Mouse (Mus musculus) induced T-regulatory cell, adult 2 months (primary cell): ENCODE measurements around the gene Glt28d2.
A peak's percentile ranks its signal among the peaks of the same experiment; 100 is the strongest.
"Not testable (repeated sequence)": the region's sequence is repeated elsewhere in the genome, so short reads cannot be mapped to it uniquely, and the experiment has no call there.

Experiments
- DNase-seq: peaks from one replicate; pipeline ENCODE4 v3.0.0-alpha.2; 2012; ENCODE audit warnings: low read depth

Glt28d2 gene

DNA sequence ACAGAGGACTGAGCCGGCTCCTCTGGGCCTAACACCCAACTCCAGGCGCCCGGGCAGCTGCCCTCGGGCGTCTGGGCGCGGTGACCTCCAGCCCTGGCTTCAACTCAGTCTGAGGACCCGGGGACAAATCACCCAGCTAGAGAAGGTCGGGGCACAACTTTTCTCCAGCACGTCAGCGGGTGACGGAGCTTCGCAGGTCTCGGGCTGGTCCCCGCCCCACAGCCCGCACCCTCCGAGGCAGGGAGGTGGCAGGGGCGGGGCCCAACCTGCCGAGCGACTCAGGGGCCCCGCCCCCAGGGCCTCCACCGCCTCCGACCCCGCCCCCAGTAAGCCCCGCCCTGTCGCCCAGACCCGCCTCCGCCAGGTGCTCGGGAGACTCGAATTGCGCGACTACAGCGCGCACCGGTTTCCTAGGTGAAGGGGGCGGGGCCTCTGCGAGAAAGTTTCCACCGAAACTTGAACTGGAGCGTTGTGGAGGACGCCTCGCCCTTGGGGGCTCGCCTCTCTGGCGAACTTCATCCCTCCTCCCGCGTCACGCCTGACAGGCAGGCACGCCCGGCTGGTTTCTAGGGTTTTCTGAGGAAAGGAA lies at the start of gene Glt28d2, which contains the start of gene Gm37240:
TSS of gene Glt28d2 (minus strand) at position 278 of the 589 bp plus-strand sequence.
TSS of gene Gm37240 (minus strand) at position 280 of the 589 bp plus-strand sequence.
- peak; percentile 94 for DNase-seq

DNA sequence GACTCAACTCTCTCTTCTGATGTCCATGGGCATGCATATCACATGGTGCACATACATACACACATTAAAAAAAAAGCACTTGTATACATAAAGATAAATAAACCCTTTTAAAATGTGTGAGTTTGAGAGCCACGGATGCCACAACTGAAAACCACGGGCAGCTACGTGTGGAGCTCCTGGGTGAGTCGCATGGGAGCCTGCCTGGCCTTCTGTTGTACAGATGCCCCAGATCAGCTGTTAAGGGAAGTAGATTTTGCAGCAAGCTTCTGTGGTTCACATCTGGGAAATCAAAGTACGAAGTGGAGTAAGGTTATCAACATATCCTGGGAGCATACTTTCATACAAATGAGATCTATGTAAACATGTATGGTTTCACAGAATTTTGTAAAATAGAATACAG lies 46.3 kb upstream of the Glt28d2 start:
- DNase-seq, result no peak

DNA sequence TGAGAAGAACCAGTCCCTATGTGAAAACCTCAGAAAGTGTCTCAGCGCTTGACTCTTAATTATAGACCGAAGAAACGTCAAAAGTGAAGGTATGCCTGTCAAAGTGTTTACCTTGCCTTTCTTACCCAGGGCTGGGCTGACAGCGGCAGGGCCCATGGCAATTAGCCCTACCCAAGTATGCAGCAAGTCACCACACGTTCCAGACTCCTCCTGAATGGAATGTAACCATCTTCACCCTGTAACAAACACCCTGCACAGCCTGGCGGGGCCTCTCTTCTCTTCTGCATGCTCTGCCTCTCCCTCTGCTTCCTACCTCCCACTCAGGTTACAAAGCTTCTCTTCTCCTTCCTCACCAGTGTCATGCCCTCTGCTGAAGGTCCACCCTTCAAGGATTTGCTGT lies 44.5 kb upstream of the Glt28d2 start:
- no peak for DNase-seq

DNA sequence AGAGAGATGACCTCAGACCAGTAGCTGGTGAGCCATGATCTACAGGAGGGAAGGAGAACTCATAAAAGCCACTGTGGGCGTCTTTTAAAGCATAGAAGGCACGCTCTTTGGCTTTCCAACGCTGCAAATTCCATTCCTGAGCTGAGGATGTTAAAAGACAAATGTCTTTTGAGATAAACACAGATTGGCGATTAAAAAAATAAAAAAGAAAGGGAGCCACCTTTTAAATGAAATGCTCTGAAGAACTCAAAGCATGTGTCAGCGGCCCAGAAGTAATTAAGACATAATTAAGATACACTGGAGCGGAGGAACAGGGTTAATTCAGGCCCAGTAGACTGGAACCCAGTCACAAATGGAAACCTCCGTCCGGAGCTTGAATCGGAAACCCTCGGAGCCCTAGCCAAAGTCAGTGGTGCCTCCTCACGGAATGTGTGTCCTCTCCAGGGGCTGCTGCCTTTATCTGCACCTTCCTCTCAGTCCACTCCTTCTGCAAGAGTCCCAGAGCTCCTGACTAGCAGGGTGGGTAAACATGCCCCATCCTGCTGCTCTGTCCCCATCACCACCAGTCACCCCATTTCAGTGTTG lies 43.4 kb upstream of the Glt28d2 start:
- no peak for DNase-seq

DNA sequence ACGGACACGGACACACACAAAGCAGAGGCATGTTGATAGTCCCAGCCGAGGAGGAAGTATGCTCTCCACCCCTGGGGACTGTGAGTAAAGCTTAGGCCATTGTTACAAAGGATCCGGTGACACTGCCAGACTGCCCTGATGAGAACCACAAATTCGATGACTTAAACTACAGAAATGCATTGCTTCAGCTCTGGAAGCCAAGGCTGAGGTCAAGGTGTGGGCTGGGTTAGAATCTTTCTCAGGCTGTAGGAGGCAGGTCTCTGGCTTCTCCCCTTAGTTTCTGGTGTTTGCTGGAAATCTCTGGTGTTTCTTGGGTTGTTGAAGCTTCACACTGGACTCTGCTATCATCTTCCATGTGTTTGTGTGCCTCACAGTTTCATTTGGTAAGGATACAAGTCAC lies 42.4 kb upstream of the Glt28d2 start:
- DNase-seq, result no peak

DNA sequence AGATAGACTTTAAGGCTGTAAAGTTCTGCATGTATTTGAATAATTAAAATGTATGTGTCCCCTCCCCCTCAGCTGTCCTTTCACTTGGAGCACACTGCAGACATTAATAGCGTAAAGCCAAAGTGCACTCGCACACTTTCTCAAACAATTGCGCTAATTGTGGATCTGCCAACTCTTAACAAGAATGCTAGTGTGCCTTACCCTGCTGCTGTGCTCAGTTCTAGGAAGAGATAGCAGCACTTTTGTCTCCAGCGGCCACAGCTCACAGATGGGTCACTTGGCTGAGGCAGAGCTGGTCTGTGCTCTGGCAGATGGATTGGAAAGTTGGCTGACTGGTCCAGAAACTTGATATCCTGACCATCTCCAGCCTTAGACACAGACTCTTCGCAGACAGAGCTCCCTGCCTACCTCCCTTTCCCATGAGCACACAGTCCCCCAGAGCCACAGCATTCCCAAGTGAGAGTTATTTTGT lies 40.9 kb upstream of the Glt28d2 start:
- DNase-seq, result no peak

DNA sequence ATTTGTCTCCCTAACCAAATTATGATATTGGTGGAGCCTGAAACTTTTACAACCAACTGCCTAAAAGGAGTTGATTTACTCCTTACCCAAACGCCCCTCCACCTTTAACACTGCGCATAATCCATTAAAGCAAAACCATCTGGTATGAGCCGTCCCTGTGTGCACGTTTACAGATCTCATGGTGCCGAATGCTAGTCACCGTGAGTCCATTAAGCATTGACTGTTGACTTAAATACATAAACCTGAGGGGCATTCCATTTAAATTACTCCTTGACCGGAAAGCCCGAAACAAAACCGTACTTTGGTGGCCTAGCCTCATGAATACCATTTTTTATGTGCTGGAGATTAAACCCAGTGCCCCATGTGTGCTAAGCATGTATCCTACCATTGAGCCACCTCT lies 40.0 kb upstream of the Glt28d2 start:
- DNase-seq, result no peak

DNA sequence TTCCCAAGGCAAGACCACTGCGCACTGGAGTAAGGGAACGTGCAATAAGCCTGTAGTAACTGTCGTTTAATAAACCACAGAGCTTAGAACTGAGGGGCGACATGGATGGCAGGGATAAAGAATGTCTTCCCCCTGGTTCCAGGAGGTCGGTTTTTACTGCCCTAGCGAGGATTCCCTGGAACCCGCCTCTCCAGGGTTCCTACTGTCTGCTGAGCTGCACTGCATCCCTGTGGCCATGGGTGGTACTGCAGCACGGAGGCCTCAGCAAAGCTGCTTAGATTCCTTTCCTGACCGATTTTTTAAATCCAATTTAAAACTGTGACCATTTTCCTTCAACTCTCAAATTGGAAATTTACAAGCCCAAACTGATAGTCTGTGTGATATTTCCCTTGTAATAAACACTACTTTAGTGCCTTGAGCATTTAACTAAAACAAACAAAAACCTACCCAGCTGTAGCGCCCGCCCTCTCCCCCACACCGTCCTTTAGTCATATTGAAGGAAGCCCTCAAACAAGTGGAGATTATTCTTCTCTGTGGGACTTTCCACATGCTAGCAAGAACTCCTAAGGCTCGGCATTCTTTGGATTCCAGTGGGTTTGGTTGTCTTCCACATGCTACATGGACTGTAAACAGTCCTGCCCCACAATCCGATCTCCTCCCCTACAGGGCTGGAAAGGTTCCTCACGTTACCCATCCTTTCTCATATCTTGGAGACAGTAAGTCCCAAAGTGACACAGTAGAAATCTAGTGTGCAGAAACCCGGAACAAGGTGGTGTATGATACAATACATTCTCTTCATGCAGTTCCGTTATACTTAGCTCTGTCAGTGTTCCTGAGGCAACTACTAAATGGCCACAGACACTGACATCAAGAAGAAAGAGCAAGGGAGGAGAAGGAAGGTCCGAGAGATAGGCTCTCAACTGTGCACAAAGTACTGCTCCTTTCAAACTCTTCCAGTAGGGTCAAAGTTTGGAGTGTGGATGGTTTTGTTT lies 36.9 kb upstream of the Glt28d2 start:
- DNase-seq, result peak; percentile 62

DNA sequence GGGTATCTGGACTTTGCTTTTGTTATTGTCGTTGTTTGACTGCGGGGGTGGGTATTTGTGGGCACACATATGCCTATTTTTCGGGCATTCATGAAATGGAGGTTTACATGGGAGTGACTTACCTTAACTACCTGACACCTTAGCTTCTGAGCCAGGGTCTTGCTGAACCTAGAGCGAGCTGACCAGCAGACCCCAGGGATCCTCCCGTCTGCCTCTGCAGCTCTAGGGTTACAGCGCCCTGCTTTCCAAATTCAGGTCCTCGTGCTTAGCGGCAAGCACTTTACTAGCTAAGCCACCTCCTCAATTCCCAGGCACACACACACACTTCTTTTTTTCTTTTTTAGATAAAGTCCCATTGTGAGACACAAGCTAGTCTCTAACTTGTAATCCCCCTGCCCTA lies 36.0 kb upstream of the Glt28d2 start:
- DNase-seq, result no peak

DNA sequence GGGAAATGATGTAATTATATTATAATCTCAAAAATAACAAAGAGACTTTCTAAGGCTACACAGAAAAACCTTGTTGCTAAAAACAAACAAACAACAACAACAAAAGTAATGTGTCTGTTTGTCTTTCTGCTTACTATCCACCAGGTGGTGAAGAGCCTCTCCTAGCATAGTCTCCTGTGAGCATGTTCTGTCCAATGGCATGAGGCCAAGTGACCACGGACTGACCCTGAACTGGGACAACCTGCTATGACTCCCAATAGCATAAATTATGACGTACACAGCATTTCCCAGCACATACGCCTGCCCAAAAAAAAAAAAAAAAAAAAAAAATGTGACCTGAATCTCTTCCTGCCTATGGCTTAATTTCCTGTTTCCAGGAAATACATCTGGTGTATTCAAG lies 35.0 kb upstream of the Glt28d2 start:
- DNase-seq, result no peak

DNA sequence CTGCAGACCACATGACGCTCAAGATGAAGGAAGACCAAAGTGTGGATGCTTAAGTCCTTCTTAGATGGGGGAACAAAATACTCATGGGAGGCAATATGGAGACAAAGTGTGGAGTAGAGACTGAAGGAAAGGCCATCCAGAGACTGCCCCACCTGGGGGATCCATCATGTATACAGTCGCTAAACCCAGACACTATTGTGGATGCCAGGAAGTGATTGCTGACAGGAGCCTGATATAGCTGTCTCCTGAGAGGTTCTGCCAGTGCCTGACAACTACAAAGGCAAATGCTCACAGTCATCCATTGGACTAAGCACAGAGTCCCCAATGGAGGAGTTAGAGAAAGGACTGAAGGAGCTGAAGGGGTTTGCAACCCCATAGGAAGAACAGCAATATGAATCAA lies 33.4 kb upstream of the Glt28d2 start:
- DNase-seq, result not testable (repeated sequence)

DNA sequence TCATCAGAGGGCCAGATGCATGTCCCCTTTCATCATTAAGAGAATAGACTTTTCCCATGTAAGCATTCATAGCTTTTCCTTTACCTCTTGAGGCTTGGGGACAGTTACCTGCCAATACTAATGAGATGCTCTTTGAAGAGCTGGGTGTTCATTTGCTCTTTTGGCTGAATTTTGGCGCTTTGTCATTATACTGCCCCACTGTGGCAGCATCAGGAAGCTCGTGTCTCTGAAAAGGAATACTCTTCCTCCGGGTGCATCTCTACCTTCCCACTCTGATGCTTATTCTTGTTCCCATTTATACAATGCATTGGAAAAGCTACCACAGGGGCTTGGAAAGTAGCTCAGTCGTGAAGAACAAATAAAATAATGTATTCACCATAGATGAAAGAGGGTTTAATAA lies 30.3 kb upstream of the Glt28d2 start:
- peak; percentile 35 for DNase-seq

DNA sequence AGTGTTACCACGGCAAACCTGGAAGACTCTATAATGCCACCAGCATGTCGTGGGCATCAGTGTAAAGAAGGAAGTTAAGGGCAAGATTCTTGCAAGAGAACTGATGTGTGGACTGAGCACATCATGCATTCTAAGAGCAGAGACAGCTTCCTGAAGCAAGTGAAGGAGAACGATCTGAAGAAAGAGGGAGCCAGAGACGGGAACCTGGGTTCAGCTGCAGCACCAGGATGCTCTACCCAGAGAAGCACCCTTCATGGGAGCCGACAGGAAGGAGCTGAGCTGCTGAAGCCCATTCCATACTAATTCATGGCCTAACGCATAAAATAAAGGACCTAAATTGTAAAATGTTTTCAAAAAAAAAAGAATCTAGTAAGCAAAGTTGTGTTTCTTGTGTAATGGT lies 27.5 kb upstream of the Glt28d2 start:
- DNase-seq, result no peak

DNA sequence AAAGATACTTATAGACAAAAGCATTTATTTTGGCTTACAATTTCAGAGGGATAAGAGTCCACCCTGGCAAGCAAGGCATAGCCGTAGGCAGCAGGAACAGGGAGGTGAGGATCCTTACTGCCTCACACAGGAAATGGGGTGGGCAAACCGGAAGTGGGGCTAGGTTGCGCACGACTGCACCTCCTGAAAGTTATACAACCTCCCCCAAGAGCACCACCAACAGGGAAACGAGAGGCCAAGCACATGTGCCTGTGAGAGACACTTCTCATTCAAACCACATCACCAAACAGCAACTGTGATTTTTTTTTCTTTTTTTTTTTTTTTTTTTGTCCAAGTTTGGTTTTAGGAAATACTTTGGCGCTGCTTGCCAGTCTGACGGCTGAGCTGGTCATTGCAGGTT lies 19.8 kb upstream of the Glt28d2 start:
- DNase-seq, result no peak

DNA sequence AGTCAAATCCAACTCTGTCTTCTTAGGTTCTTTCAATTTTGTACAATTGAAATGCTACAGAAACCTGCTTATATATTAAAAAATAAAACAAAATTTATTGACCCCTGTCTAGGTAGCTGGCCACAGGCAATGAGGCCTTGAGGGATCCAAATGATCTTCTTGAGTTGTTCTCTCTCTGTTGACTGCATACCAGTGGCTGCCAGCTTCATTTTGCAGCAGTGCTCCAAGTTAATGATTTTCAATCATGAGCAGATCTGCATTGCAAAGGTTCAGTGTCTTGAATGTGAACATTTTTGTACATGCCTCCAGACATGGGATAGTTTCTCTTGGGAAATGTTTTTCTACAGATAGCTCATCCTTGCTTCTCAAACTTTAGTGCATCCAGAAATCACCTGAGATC lies 17.1 kb upstream of the Glt28d2 start:
- DNase-seq, result no peak

DNA sequence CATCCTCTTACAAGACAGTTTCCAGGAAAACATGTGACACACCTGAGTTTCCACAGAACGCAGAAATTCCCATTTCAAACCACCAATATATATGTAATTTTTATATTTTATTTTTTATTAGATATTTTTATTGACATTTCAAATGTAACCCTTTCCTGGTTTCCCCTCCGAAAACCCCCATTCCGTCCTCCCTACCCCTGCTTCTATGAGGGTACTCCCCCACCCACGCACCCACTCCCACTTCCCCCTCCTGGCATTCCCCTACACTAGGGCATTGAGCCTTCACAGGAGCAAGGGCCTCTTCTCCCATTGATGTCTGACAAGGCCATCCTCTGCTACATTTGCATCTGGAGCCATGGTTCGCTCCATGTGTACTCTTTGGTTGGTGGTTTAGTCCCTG lies 7.7 kb upstream of the Glt28d2 start:
- peak; percentile 34 for DNase-seq

DNA sequence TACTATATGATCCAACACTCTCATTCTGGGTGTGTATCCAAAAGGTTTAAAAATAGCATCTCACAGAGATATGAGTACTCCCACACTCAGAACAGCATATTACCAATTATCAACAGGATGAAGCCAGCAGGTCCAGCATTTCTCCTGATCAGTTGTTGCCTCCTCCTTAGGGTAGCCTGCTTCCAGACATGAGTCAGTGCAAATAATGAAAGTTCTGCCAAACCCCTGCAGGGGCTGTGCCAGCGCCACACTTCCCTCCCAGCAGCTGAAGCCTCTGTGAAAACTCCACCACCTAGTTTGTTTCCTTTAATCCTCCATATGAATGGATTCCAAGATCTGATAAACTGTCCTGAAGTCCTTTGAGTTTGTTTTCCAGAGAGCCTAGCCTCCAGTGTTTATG lies 4.3 kb upstream of the Glt28d2 start:
- no peak for DNase-seq

DNA sequence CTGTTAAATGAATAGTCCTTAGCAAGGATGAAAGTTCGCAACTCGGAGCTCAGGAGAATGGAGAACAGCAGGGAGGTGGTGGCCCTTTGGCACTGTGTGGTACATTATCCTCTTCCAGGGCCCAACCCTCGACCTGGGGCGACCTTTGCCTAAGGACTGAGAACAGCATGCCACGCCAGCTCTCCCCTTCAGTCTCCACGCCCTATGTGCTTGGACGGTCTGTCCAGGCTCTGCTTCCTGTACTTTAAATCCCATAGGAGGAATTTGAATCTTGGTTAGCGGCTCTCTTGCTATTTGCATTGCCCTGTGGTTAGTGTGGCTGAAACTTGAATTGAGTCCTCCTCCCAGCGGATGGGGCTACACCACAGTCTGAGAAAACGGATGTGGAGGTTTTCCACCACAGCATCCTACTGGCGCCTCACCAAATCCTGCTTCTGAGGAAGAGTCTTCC lies 930 bp upstream of the Glt28d2 start:
- peak; percentile 81 for DNase-seq

DNA sequence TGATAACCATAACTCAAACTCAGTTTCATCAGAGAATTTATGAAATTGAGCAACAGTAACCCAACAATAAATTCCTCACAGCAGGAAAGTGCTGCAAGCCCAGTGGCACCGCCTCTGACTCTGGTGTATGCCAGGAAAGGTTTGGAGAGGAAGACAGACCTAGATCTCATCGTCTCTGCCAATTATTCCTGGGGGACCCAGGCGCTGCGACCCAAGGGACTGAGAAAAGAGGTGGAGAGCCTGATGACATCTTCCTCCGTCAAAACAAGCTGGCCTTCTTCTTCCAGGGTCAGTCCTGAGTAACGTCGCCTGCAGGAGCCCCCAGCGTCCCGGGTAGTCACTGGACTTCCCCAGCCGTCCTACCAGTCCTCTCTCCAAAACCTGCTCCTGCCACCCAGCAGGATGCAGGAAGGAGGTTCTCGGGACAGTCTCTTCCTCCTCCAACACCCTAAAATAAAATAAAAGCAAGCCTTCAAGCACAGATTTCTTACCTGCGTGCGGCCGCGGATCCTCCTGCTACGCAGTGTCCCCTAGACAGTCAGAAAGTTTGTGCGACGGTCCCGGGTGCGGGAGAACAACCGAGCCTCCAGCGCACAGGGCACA lies 579 bp downstream of the Glt28d2 start:
- DNase-seq, result no peak

DNA sequence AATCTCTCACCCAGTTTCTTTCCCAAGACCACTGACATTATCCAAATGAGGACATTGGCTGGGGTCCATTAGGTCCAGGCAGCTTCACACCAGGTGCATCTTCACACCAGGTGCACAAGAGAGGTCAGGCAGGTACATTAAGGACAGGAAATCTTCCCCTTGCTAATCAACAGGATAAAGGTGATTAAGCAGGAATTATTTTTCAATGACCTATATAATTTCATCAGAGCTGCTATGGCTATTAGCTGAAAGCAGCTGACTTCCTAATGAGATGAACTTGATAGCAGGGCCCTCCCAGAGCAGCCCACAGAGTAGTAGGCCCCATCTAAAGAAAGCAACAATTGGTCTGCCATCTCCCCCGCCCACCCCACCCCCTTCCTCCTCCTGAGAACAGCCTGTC lies 1.4 kb downstream of the Glt28d2 start:
- no peak for DNase-seq

DNA sequence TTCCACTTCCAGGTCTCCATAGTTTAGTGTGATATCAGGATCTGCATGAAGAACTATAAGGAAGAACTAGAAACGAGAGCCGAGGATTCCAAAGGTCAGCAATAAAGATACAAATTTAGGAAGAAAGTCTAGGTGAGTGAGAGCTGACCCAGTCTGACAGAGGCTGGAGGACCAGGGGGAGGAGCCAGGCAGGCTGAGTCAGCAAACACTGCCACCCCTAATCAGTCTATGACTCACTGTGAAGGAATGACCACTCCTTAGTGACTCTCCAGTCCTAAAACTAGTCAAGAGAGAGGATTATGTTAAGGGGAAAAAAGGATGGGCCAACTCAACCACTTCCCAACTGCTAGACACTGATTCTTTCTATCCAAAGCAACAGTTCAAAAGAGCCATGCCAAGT lies 6.6 kb downstream of the Glt28d2 start:
- no peak for DNase-seq

DNA sequence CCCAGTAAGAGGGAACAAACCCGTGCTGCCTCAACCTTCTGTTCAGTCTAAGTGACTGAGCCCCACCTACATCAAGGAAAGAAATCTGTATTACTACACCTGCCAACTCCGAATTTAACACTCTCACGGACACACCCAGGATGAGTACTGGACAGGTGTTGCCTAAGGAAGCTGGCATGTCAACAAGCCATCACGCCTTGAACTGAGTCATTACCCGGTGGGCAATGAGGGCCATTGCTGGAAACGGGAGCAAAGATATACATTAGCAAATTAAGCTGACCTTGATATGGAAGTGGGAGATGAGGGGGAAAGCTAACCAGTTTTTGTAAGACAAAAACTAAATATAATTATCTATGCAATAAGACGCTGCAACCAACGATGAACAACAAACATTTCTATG lies 7.2 kb downstream of the Glt28d2 start:
- no peak for DNase-seq
